Mouse (Mus musculus): ENCODE measurements at regions not wholly inside any gene's neighbourhood (a gene's known extent, or its start where the extent isn't known, plus 50 kb on each side); places are given as distances from the start of the nearest gene placed in this dataset.

DNA sequence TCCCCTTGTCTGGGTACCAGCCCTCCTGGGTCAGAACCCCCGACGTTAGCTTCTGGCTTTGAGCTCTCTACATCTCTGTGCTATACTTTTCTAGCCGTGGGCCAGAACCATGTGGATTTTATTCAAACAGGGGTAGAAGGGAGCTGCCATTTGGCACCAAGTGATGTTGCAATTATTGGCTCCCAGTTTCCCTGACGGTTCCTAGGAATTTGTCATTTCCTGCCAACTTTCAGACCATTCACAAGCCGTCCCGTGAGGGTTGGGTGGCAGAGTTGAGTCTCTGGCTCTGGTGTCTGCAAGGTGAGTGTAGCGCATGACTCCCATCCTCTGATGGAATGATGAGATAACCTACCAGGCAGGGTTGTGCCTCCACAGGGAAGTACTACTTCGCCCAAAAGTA, 181.2 kb upstream of the Zdhhc25 start:
- TF ChIP-seq CTCF (IDR thresholded peaks at IDR 0.05; ENCODE audit: insufficient read depth, low read length) = no peak
- TF ChIP-seq POLR2A (IDR thresholded peaks at IDR 0.05; ENCODE audit: borderline replicate concordance, extremely low read depth, low read depth, low read length) = no peak
